Mouse (Mus musculus): ENCODE measurements around the gene Rab25. TPM values are rescaled to one million over a fixed set of nuclear protein-coding genes. Genes with fewer than 3 reads are reported as not detected.

Rab25 gene
- total RNA-seq, 2 experiments from 2014 or later, result not detected

Small RNAs within 50 kb of the gene (microRNA-seq; reads per million reads assigned to microRNA genes)
- 0 reads per million in 2 experiments for gene Mir1905

Other genes starting within 250 kb of the Rab25 start
- gene Glmp, start 223.3 kb downstream of the Rab25 start, total RNA-seq (2021), result 10 to 100 TPM; 77.5 to 97.5 TPM
- gene Tmem79, start 212.2 kb downstream of the Rab25 start, total RNA-seq (2021), result 1 to 10 TPM; 1.3 to 1.4 TPM
- gene Smg5, start 212.0 kb downstream of the Rab25 start, total RNA-seq (2021), result 10 to 100 TPM; 63.7 to 71.6 TPM
- gene Paqr6, start 183.7 kb downstream of the Rab25 start, total RNA-seq (2021), result 10 to 100 TPM; 10.9 to 12.7 TPM
- gene Bglap3, start 175.6 kb downstream of the Rab25 start, total RNA-seq (2021), result under 1 TPM; 0.30 to 0.40 TPM
- gene Bglap2, start 169.6 kb downstream of the Rab25 start, total RNA-seq (2021), result not detected
- gene Bglap, start 163.8 kb downstream of the Rab25 start, total RNA-seq (2021), result 1 to 10 TPM in 1 of 2 experiments, not detected in 1; 1.3 TPM
- 1 to 10 TPM; 4.5 to 5.6 TPM for gene Pmf1, start 138.0 kb downstream of the Rab25 start, total RNA-seq (2021)
- gene Slc25a44, start 123.2 kb downstream of the Rab25 start, total RNA-seq (2021), result 10 to 100 TPM; 74.3 to 75.8 TPM
- gene Sema4a, start 87.1 kb downstream of the Rab25 start, total RNA-seq (2021), result 10 to 100 TPM; 33.3 to 42.8 TPM
- 10 to 100 TPM; 35.6 to 38.8 TPM for gene Lmna, start 38.3 kb downstream of the Rab25 start, total RNA-seq (2021)
- gene Mex3a, start 15.9 kb downstream of the Rab25 start, total RNA-seq (2021), result 1 to 10 TPM; 4.3 to 4.6 TPM
- gene Lamtor2, start 4.8 kb upstream of the Rab25 start, total RNA-seq (2021), result 100 to 1,000 TPM in 1 of 2 experiments, 10 to 100 TPM in 1; 99.5 to 115 TPM
- gene Ubqln4, start 5.5 kb upstream of the Rab25 start, total RNA-seq (2021), result 100 to 1,000 TPM; 113 to 114 TPM
- gene Ssr2, start 27.6 kb upstream of the Rab25 start, total RNA-seq (2021), result 100 to 1,000 TPM in 1 of 2 experiments, 10 to 100 TPM in 1; 93.9 to 108 TPM
- gene Arhgef2, start 57.7 kb upstream of the Rab25 start, total RNA-seq (2021), result 100 to 1,000 TPM; 232 to 289 TPM
- gene Rxfp4, start 104.8 kb upstream of the Rab25 start, total RNA-seq (2021), result not detected
- gene Khdc4, start 137.5 kb upstream of the Rab25 start, total RNA-seq (2021), result 10 to 100 TPM; 46.3 to 53.9 TPM
- gene Rit1, start 168.5 kb upstream of the Rab25 start, total RNA-seq (2021), result 10 to 100 TPM; 45.3 to 46.9 TPM
- gene Syt11, start 226.9 kb upstream of the Rab25 start, total RNA-seq (2021), result 100 to 1,000 TPM; 502 to 559 TPM

All from layer of hippocampus, postnatal 25 days (tissue).